Mouse (Mus musculus) testis, postnatal 10 days (tissue): ENCODE measurements around the gene Wdr1.

Experiments used
- DNase-seq: peaks from one replicate; pipeline ENCODE4 v3.0.0; 2021; ENCODE audit warnings: low spot score

The Wdr1 gene

DNA sequence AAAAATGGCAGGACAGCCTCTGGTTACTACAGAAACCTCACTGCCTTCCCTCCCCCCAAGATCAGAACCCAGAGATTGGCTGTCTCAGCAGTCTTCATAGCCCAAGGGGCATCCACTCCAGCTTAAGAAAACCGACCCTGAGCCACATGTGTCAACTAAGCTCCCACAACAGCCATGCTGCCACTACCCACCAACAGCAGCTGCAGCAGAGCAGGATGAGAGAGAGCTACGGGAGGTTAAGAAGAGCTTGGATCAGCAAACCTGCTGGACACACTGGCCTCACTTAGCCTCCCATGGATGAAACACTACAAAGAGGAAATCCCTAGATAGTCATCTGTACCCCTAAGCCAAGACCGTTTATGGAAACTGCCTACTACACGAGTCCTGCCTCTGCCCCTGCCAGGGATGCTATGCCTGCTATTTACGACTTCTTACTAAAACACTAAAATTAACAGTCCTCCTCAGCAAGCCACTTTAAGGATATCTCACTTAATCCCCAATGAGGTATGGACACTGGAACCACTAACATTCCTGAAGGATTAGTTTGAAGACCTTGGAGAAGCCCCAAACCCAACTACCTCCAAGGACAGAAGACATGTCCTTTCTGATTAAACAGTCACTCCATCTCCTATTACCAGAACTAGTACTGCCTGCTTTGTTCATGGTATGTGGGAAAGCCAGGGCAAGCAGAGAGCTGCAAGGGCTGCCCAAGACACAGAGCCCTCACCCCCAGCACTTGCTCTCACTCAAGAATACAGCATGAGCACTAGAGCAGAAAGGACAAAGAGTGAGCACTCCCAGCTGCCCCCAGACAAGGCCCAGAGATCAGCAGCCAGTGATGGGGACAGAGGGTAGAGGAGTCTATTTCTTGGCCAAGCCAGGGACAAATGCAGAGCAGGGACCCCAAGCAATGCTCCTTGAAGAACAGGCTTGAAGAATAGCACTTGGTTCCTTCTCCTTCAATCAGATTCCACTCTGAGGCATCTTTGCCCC lies 18.3 kb downstream of the Wdr1 start:
- DNase-seq, result no peak

DNA sequence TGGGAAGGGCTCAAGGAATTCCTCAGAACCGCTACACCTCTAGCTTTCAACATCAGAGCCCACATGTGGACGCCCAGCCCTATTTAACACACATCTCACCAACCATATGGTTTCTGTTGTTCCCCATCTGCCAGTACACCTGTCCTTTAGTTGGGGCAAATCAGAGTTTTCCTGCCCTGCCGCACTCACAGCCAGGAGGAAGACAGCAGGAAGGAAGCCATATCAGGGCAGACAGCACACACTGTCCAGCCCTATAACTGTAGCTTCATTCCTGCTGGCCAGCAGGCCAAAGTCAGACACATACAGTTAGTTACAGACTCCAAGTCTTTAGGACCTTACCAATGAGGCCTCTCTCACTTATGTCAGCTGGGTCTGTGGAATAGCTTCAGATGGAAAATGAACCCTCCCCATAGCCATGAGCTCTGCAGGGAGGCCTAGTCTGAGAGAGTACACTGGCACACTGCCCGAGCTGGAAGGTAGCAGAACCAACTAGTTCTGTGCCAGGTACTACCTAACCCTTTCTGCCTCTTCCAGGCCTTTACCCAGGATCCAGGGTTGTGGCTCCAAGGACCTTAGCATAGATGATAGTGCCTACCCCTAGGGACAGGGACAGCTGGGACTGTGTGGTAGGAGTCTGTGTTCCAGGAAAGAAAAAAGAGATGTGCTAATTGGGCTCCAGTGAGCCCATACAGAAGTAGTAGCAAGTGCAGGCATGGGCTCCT lies 19.4 kb downstream of the Wdr1 start:
- no peak for DNase-seq

DNA sequence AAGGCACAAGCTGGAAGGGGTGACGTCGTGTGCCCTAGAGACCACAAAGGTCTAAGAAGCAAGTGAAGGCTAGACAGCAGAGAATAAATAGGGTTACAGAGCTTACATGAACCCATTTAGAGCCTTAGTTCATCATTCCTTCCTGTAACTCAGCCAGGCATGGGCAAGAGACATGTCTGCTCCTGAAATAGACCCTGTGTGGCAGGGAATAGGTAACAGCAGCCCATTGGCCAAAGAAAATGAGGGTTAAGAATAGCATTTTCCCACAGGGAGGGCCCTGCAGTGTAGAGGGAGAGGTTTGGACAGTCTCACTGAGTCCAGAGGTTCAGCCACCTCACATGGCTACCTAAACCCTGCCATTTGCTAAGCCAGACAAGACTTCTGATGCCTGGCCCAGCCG lies 21.3 kb downstream of the Wdr1 start:
- no peak for DNase-seq

DNA sequence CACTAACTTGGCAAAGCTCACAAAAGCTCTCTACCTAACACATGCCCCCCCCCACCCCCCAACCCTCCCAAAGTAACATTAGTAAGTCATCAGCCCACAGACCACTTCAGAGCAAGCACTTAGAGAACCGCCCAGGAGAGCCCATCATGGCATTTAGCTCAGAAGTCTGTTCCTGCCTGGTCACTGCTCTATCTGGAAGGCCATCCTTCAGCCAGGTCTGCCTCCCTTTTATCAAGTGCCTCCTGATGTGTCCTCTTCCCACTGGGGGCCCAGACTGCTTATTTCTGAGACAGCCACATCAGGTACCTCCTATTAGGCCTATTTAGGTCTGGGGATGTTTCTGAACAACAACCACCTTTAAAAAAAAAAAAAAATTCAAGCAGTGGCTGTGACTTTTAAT lies 22.1 kb downstream of the Wdr1 start:
- DNase-seq, result no peak

DNA sequence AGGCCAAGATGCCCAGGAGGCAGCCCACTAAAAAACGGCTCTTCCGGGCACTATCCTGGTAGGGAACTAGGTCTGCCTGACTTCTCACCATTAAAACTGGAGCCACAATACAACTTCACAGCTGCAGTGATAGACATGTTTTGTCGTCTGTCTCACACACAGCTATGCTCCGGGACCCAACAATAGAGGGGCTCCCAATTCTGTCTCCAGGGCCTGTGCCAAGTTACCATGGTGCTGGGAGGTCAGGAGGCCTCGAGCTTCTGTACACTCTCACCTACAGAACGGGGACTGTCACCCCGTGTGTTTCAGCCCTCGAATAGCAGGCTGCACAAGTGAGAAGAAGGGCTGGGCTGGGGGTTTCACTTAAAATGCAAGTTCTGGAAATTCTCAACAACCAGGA lies 24.5 kb downstream of the Wdr1 start:
- DNase-seq, result no peak

DNA sequence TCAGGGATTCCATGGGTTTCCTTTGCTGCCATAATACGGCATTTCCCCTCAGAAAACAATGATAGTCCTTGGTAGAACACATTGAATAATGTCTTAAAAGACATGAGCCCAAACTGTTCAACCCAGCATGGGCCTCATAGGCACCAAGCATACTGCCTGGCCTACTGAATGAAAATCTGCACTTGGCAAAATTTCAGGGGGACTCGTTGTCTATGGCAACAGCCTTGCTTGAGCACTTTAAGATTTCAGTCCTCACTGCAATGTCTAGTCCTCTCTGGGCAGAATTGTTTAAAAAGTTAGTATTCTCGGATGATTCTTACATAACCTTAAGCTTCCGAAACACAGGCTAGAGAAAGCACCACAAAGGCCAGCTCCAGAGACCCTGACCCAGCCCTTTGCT lies 25.2 kb downstream of the Wdr1 start:
- no peak for DNase-seq

DNA sequence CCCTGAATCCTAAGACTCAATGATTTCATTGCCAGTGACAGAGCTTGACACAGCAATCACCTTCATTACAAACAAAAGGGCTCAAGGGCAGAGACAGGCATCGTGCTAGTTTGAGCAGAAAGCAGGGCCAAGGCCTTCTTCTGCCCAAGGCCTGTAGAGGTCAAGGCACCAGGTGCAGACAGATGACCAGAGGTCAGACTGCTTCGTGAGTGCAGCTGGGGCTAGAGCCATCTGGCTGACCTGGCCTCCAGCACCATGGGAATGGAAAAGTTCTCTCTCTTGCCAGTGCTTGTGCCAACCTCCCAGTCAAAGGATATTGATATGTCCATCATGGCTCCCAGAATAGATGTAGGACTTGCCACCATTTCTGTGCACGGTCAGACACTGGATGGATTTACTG lies 26.2 kb downstream of the Wdr1 start:
- DNase-seq, result no peak

DNA sequence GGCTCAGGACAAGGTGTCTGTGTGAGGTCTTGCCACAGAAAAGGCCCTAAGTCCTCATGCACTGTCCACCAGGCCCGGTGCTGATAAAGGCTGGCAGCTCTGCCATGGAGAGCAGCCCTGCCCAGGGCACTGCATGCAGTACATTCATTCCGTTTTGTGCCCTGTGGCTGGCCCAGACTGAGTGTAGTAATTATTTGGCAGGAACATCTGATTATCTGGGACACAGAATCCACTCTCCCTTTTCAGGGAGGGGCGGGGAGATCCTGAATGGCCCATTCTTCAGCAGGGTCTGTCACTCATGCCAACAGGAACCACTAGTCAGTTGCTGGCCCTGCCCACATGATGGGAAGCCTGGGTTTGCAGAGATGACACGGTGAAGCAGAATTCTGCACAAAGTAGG lies 30.9 kb downstream of the Wdr1 start:
- DNase-seq, result no peak

DNA sequence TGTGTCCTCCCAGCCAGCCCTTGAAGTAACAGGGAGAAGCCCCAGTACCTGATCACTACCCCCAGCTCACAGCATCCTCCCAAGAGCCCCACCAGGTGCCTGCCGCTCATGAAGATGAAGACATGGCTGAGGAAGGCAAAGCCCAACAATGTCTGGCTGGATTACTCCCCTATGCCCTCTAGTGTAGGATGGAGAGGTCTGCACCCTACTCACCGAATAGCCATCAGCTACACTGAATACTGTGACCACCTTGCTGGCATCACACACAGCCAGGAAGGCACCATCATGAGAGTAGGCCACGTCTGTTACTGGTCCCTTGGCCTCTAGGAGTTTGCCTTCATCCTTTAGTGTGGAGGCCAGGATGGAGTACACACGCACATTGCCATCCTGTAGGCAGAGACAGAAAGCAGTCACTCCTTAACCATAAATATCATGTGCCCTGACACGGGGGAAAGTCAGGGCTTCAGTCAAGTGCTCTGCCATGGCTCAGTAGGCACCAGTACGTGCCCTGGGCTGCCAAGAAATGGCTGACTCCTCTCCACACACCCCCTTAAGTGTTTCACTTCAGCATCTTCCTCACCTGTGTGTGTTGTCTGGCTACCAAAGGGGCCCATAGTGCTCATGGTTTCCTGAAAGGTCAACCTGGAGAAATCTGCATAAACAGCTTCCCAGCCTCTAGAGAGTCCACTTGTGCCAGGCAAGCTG lies 33.1 kb downstream of the Wdr1 start:
- DNase-seq, result no peak

DNA sequence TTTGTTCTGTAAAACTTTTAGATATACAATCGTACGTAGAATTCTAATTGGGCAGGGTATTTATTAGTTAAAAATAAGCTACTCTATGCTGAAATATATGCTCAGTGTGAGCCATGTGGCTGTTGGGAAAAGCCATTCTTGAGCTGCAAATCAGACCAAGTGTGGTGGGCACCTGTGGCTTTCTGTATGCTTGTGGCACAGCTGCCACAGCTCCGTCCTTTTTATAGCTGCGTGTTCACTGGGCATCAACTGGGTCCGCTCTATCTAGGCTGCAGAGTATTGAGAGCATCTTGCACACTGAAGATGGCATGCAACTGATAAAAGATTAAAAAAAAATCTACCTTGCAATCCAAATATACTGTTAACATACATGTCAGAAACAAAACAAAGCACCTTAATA lies 40.0 kb downstream of the Wdr1 start:
- DNase-seq, result no peak

DNA sequence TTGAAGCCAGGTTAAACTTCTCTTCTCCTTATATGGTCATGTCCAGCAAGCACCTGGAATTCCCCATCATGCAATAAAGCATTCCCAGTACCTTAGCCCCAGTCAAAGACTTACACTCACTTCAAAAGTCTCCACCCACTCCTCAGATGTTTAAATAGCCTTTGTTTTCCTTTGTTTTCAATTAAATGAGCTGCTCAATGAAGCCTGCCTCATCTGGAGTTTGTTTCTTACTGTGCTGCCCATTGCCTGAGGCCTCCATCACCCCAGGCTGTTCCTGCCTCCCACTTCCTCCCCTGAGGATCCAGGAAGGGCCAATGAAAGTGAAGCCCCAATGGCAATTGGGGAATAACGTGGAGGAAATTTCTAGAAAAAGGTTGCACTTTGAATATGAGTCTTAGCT lies 42.2 kb downstream of the Wdr1 start:
- DNase-seq, result no peak

DNA sequence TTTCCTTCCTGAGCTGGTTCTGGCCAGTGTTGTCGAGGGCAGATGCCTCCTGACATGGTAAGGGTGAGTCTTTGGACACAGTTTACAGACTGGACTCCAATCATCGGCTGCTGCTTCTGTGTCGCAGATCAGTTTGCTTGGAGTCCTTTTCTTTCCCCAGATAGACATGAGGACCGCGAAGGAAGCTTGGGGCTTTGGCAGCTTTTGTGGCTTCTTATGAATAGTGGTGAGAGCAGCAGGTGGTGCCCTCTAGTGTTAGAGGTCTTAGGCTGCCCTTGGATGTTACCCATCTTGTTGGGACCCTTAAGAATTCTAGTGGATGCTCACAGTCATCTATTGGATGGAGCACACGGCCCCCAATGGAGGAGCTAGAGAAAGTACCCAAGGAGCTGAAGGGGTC lies 46.8 kb downstream of the Wdr1 start:
- DNase-seq, result no peak

DNA sequence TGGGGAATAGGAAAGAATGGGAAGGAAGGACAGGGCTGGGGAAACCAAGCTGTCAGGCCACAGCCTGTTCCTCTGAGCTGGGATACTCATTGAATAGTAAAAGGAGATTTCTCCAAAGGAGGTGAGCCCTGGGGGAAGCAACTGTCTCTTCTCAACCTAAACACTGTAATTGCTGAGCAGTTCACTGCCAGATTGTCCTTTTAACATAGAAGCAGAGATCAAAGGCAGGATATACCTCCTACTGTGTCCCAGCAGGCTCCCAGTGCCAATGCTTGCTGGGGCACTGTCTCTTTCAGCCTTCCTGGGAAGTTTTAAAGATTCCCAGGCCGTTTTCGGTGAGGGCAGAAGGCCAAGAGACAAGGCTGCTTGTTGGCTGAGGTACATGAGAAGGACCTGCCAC lies 50.0 kb downstream of the Wdr1 start:
- DNase-seq, result no peak

DNA sequence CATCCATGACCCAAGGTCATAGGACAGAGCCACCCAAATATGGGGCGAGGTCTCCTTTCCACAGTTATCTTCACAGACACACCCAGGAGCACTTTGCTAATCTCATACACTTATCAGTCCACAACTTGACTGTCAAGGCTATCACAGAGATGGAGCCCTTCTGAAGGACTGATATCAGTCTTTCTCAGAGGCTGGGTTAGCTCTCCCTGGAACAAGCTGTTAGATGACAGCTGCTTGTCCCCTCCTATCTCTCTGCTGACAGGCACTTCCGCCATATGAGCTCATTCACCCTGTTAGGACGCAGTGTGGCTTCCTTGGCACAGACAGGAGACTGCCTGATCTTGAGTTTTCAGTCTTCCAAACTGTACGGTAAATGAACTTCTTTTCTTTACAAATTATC lies 53.5 kb downstream of the Wdr1 start:
- no peak for DNase-seq

DNA sequence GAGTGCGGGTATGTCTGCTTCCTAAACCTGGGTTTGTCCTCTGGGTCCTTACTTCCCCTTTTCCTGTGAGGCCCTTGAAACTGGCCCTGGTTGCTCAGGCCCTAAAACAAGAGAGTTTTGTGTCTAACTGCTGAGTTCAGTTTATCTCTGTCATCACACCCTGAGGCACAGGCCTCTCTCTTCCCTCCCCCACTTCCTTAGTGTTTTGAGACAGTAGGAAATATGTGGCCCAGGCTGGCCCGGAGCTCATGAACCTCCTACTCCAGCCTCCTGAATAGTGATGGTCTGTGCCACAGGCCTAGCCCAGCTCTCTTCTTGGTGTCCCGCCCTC lies 57.6 kb downstream of the Wdr1 start:
- no peak for DNase-seq

DNA sequence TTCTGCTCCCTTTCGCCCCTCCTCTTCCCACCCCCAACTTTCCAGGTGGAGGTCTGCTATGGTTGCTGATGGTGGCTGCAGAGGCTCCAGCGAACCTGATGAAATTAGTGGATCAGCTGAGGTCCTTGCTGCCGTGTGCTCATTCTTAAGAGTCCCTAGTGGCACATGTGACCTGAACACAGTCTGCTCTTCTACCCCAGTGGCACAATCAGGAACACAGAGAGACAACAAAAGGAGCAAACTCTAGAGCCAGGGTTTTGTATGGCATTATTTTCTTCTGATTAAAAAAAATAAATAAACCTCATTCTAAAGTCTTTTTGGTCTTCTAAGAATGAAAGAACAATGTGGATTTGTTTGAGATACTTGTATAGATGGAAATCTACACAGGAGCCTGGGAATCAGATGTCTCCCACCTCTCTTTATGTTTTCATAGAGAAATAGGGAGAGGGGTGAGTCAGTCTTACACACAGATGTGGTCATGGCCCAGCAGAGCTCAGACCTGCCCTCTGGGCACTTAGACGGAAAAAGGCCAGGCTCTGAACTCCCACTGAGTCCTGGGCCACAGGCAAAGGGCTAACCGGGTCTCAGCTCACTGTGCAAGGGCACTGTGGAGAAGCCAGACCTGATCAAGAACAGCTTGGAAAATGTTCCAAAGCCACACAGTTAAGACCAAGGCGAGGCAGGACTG lies 58.1 kb downstream of the Wdr1 start:
- no peak for DNase-seq

DNA sequence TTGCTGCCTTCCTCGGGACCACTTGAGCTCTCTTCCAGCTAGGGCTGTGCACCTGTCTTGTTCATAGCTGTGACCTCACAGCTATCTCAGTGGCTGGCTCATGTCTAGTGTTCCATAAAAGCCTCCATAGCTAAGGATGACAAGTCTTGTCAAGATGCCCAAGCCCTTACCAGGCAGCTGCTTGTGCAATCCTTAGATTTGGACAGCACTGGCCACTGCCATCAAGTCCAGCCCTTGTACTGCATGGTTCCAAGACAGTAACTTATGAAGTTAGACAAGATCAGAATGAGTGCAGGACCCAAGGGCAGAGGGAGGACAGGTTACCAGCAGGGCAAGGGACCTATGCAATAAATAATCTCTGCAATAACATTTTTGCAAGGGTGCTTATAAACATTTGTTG lies 58.9 kb downstream of the Wdr1 start:
- no peak for DNase-seq

DNA sequence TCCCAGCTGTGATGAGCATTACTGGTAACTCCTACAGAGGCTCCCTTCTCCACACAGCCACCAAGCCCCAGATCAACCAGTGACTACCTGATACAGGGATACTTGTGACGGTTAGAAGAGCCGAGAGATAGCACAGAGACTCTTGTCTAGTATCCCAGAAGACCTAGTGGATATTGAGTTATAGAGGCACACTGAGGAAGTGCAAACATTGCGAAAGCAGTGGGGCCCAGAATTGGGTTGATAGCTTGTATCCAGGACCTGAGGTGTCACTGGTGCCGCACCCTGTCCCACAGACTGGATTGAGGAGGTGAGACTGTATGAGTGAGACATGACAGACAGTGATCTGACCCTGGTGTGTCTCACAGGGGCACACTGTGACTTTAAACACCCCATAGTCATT lies 60.0 kb downstream of the Wdr1 start, which contains the start of gene Slc2a9:
TSS of gene Slc2a9 (minus strand) at position 152 of the 400 bp plus-strand sequence.
- no peak for DNase-seq

DNA sequence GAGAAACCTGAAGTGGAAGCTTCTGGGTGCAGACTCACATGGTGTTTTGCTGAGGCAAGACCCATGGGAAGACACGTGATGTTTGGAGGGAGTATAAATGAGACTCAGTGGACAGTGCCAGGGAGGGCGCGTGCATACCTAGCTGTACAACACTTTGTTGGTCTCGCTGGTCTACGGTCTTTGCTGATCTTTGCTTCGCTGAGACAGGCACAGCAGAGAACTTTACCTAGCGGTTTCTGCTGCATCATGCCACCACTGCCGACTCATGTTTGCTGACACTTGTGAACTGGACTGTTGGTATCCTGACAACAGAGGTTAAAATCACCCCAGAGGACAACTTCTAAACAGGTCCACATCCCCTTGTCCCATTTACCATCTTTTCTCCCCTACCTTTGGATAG lies 63.0 kb downstream of the Wdr1 start:
- DNase-seq, result no peak

DNA sequence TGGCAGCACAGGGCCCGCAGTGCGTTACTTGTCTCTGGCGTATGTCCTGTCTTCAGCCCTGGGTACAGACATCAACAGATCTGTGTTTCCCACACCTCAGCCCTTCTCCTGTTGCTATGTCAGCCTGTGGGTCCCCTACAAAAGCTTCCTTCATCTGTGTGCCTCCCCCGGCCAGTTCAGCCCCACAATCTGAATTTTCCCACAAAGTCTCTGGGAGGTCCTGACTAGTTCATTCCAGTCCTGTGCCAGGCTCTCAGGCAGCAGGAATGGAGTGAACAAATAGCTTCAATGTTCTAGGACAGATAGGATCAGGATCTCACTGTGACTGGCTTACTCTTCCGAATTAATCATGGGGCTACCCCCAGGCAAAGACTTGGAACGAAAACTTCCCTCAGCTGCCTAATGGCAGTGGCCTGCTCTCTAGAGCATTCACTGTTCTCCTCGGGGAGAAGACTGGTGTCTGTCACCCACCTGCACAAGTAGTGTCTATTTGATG lies 63.7 kb downstream of the Wdr1 start:
- DNase-seq, result no peak

DNA sequence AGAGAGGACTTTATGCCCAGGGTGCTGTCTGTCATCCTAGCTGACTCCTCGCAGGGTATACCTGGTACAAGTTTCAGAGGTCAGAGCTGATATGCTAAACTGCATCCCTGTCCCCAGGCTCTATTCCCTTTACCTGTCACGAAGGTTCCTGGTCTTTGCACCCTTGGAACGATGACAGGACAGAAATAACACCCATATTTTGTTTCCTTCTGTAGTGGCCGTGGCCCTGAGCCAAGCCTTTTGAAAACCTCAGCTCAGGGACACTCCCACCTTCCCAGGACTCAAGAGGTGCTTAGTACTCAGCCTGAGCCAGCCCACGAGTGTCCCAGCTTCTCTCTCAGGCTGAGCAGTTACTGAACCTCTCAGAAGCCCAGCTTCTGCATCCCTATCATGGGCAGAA lies 64.5 kb downstream of the Wdr1 start:
- no peak for DNase-seq

DNA sequence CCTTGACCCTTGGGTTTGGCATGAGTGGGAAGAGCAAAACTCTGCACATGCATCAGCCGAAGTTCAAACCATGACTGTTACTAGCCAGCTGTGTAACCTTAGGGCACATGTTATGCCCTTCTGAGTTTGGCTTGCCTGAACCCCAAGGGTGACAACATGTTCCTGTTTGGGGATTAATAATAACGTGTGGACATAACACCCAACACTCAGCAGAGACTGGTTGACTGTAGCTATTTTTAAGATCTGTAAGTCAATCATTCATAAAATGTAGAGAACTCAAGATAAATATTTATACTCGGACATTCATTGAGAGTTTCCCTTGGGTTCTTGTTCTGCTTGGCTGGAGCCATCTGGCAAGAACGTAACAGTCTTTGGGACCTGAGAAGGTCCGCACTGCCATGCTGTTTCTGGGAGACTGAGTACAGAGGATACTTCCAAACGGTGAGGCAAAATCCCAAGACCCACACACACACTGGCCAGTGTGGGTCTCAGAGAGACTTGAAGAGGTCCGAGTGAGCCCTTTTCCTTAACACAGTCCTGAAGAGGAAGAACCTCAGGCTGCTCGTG lies 66.4 kb downstream of the Wdr1 start:
- DNase-seq, result no peak
